Mouse (Mus musculus): ENCODE measurements around the gene Zfp385c.

DNA sequence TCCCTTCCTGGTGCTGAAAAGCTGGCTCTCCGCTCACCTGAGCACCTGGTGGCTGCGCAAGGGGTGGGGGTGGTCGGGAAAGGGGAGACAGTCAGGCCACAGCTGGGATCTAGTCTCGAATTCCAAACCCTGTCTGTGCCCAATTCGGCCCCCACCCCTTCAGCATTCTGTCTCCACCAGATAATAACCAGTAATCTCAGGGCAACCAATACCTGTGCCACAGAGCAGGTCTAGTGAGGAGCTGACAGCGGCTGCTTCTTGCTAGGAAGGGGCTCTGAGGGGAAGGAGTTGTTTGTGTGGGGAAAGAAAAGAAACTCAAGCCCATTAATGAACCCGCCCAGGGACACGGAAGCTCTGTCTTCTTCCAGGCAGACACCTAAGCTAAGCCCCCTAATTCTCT, 41.0 kb downstream of the Zfp385c start:
- no peak for TF ChIP-seq POLR2A (IDR thresholded peaks at IDR 0.05; ENCODE audit: insufficient read depth, low read depth, low read length)
- no peak for TF ChIP-seq CTCF (IDR thresholded peaks at IDR 0.05)

All from heart, adult 2 months (tissue).